Mouse (Mus musculus): ENCODE data around the gene Plppr2. TPM values are rescaled to one million over a fixed set of nuclear protein-coding genes. Genes with fewer than 3 reads are reported as not detected.

Plppr2 gene
- total RNA-seq, 4 experiments from 2014 or later, result 2.1 to 3.8 (median 3.2) TPM

Other genes starting within 250 kb of the Plppr2 start
- 1 to 10 TPM; 2.3 to 3.8 (median 3.0) TPM for gene Ldlr, start 213.6 kb upstream of the Plppr2 start, total RNA-seq (2022)
- gene Spc24, start 176.7 kb upstream of the Plppr2 start, total RNA-seq (2022), result 1 to 10 TPM; 5.6 to 8.6 (median 7.7) TPM
- 10 to 100 TPM; 64.2 to 67.2 (median 65.6) TPM for gene Kank2, start 138.3 kb upstream of the Plppr2 start, total RNA-seq (2022)
- gene Angptl8, start 101.5 kb upstream of the Plppr2 start, total RNA-seq (2022), result under 1 TPM in 1 of 4 experiments, not detected in 3; 0.38 TPM
- 10 to 100 TPM; 27.3 to 35.7 (median 30.7) TPM for gene Dock6, start 84.4 kb upstream of the Plppr2 start, total RNA-seq (2022)
- gene Rab3d, start 18.8 kb upstream of the Plppr2 start, total RNA-seq (2022), result 10 to 100 TPM; 13.2 to 16.4 (median 15.4) TPM
- gene Ccdc159, start 9.6 kb upstream of the Plppr2 start, total RNA-seq (2022), result 1 to 10 TPM; 4.9 to 7.4 (median 5.6) TPM
- 10 to 100 TPM; 80.1 to 91.4 (median 86.9) TPM for gene Tmem205, start 9.5 kb upstream of the Plppr2 start, total RNA-seq (2022)
- gene Swsap1, start 18.7 kb downstream of the Plppr2 start, total RNA-seq (2022), result 1 to 10 TPM; 8.5 to 8.9 (median 8.7) TPM
- gene Epor, start 26.5 kb downstream of the Plppr2 start, total RNA-seq (2022), result 1 to 10 TPM; 1.6 to 2.9 (median 2.3) TPM
- gene Rgl3, start 52.4 kb downstream of the Plppr2 start, total RNA-seq (2022), result 1 to 10 TPM; 4.1 to 5.9 (median 4.3) TPM
- gene Ccdc151, start 65.6 kb downstream of the Plppr2 start, total RNA-seq (2022), result not detected
- 10 to 100 TPM; 61.9 to 67.3 (median 65.5) TPM for gene Prkcsh, start 65.8 kb downstream of the Plppr2 start, total RNA-seq (2022)
- gene Elavl3, start 115.0 kb downstream of the Plppr2 start, total RNA-seq (2022), result under 1 TPM; 0.08 to 0.25 (median 0.11) TPM
- gene Gm49318, start 134.2 kb downstream of the Plppr2 start, total RNA-seq (2022), result under 1 TPM in 1 of 4 experiments, not detected in 3; 0.66 TPM
- gene Zfp653, start 134.3 kb downstream of the Plppr2 start, total RNA-seq (2022), result 1 to 10 TPM; 3.0 to 5.0 (median 4.7) TPM
- gene Ecsit, start 148.4 kb downstream of the Plppr2 start, total RNA-seq (2022), result 100 to 1,000 TPM; 101 to 109 (median 106) TPM
- gene Cnn1, start 162.2 kb downstream of the Plppr2 start, total RNA-seq (2022), result 1 to 10 TPM; 3.4 to 8.7 (median 6.1) TPM
- gene Elof1, start 180.1 kb downstream of the Plppr2 start, total RNA-seq (2022), result 10 to 100 TPM; 34.9 to 42.6 (median 39.3) TPM
- 1 to 10 TPM in 3 of 4 experiments, under 1 TPM in 1; 0.98 to 1.6 (median 1.2) TPM for gene Acp5, start 198.7 kb downstream of the Plppr2 start, total RNA-seq (2022)
- 10 to 100 TPM; 48.6 to 53.6 (median 50.1) TPM for gene Pigyl, start 219.8 kb downstream of the Plppr2 start, total RNA-seq (2022)